Mouse (Mus musculus) cerebellum, postnatal 25 days (tissue): ENCODE results near the gene Surf2.

Source experiments
- DNase-seq, 2 experiments: peaks; one replicate each; pipeline ENCODE4 v3.0.0; 2021; ENCODE audit warnings: mixed read lengths in 2 of 2

Gene Surf2

GRCm38 (mm10) chr2:26960756-26961155 lies 44.6 kb downstream of the Surf2 start:
- peak in 1 of 2 experiments; percentile 36 for DNase-seq

GRCm38 (mm10) chr2:26963923-26964723 lies 48.0 kb downstream of the Surf2 start, which contains the start of gene Rexo4:
TSS of gene Rexo4 (minus strand) at chr2:26964386.
- DNase-seq = peak; percentile 95

GRCm38 (mm10) chr2:26964724-26965370 lies 48.7 kb downstream of the Surf2 start:
- DNase-seq = peak in 1 of 2 experiments; percentile 23

- no peak for DNase-seq
Observed at GRCm38 (mm10) chr2:26967262-26967661, 51.1 kb downstream of the Surf2 start.
